Mouse (Mus musculus): ENCODE results near the gene Klhl1. TPM values are rescaled to one million over a fixed set of nuclear protein-coding genes. Genes with fewer than 3 reads are reported as not detected.
A peak's percentile ranks its signal among the peaks of the same experiment; 100 is the strongest.
"Not testable (repeated sequence)": the region's sequence is repeated elsewhere in the genome, so short reads cannot be mapped to it uniquely, and the experiment has no call there.

The Klhl1 gene
- total RNA-seq, 2 experiments from 2014 or later, result 1.4 to 2.2 TPM

DNA sequence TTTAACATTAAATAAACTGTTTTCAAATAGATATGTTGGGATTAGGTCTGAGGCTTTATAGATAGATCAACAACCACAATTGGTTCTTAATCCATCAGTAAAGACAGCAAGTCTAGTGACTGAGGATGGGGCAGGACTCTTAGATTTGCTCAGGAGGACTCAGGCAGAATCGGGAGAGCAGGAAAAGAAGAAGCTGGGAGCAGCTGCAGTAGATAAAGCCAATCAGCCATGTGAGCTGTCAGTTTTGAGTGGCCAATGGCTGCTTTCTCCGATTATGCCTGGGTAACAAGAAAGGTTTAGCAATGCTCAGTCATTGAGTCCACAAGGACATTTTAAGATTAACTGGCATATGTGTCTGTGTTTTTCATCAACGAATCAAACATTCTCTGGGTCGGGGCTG lies 187.8 kb downstream of the Klhl1 start:
- no peak for DNase-seq (ENCODE audit: extremely low spot score in 1 of 2, low spot score in 2 of 2)
- intact Hi-C loops (cut with DNase I), result no loop called here
- no peak for TF ChIP-seq CTCF (IDR thresholded peaks at IDR 0.05)

GRCm38 (mm10) chr14:96217805-96218441 lies 301.0 kb downstream of the Klhl1 start:
- intact Hi-C loops (cut with DNase I), result no loop called here
- no peak for TF ChIP-seq CTCF (IDR thresholded peaks at IDR 0.05)
- DNase-seq (ENCODE audit: extremely low spot score in 1 of 2, low spot score in 2 of 2), result no peak
- H3K27ac ChIP-seq, result no peak overlapping the region
- no peak overlapping the region for H3K4me3 ChIP-seq

More for the DNA sequence above, 187.8 kb downstream of the Klhl1 start:
- H3K4me3 ChIP-seq, result no peak overlapping the region
- no peak overlapping the region for H3K27ac ChIP-seq

DNA sequence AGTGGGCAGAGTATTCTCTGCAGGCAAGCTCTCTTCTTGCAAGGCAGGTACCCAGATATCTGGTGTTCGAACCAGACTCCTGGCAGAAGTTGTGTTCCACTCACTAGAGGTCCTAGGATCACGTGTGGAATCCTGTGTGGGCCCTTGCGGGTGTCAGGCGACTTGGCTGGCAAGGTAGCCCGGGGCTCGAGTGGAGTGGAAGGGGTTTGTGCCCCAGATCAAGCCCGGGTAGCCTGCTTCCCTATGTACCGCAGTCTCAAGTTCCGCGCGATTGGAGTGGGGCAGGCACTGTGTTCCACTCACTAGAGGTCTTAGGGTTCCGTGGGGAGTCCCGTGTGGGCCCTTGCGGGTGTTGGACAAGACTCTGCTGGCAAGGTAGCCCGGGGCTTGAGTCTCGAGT lies 324.1 kb downstream of the Klhl1 start:
- H3K4me3 ChIP-seq; H3K27ac ChIP-seq; intact Hi-C loops (cut with DNase I): not testable (repeated sequence)
- DNase-seq (ENCODE audit: extremely low spot score in 1 of 2, low spot score in 2 of 2), result peak in 1 of 2 experiments; percentile 11

DNA sequence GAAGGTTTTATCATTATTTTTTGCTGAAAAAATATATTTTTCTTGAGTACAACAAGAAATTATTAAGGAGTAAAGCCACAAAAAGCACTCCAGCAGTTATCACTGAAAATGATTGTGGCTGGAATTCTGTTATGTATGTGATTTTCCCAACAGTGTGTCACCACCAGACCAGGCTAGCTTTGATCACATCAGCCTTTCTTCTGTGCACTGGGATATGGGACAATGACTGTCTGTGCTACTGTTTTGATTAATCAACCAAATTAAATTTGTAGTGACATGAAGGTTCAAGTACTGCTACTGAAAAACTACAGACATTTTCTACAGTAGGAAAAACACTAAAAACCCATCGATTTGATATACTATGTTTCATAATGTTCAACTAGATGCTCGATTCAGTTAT lies 344.4 kb downstream of the Klhl1 start:
- no peak for TF ChIP-seq CTCF (IDR thresholded peaks at IDR 0.05)
- intact Hi-C loops (cut with DNase I), result no loop called here
- Histone ChIP-seq H3K4me3 (no peak overlapping the region), H3K27ac (no peak overlapping the region)
- no peak for DNase-seq (ENCODE audit: extremely low spot score in 1 of 2, low spot score in 2 of 2)

DNA sequence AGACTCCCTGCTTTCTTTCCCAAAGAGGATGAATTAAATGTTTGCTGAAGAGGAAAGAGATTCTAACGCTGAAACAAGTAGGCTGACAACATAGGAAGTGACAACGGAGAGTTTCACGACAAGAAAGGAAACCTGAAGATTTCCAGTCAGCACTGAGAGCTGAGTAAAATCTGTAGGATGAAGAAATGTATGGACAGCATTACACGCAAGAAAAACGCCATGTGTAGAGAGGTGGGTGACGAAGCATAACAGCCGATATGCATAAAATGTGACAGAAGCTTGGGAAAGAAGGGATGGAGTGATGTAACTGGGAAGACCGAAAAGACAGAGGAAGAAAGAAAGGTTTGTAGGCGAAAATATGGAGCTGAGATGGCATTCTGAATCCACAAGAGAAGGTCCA lies 375.8 kb downstream of the Klhl1 start:
- intact Hi-C loops (cut with DNase I), result no loop called here
- H3K4me3 ChIP-seq, result peak overlapping the region; percentile 32
- H3K27ac ChIP-seq, result peak overlapping the region; percentile 29; the same call in 1 of the 2 replicates
- TF ChIP-seq CTCF (IDR thresholded peaks at IDR 0.05), result no peak
- no peak for DNase-seq (ENCODE audit: extremely low spot score in 1 of 2, low spot score in 2 of 2)

DNA sequence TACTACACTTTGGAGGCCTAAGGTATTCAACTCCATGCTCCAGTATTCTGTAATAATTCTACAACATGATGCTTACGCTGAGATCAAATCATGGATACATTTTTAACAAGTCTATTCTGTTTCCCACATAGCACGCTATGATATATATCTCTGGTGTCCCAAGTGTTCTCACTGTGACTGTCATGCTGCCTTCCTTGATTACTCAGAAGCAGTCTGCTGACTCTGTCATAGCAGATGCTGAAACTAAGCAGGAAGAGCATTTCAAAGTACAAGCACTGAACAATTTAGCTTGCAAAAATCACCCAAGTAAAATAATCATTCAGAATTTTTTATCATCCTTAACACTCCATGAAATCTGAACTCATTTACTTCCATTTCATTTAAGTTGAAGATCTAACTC lies 378.7 kb downstream of the Klhl1 start:
- intact Hi-C loops (cut with DNase I), result no loop called here
- H3K4me3 ChIP-seq, result no peak overlapping the region
- TF ChIP-seq CTCF (IDR thresholded peaks at IDR 0.05), result no peak
- H3K27ac ChIP-seq, result no peak overlapping the region
- no peak for DNase-seq (ENCODE audit: extremely low spot score in 1 of 2, low spot score in 2 of 2)

DNA sequence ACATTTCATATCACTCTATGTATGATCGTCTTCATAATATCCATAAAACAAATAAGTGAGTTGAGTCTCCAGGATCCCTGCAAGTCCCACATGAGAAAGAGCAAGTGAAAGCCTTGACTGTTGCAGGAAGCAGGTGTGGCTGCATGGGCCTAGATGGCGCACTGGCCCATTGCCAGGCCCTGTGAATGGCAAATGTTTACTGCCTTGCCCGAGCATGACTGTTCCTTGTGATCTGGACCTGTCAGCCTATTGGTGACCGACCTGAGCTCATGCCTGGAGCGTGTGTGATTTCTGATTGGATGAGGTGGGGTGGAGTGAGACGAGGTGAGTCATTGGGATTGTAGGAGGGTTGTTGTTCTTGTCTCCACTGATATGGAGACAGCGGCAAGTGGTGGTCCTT lies 411.5 kb downstream of the Klhl1 start:
- TF ChIP-seq CTCF (IDR thresholded peaks at IDR 0.05), result no peak
- no peak overlapping the region for H3K4me3 ChIP-seq
- no peak for DNase-seq (ENCODE audit: extremely low spot score in 1 of 2, low spot score in 2 of 2)
- no peak overlapping the region for H3K27ac ChIP-seq
- intact Hi-C loops (cut with DNase I), result no loop called here

- no peak overlapping the region for H3K27ac ChIP-seq
- TF ChIP-seq CTCF (IDR thresholded peaks at IDR 0.05), result no peak
- intact Hi-C loops (cut with DNase I), result no loop called here
- no peak overlapping the region for H3K4me3 ChIP-seq
- no peak for DNase-seq (ENCODE audit: extremely low spot score in 1 of 2, low spot score in 2 of 2)
These were observed 437.2 kb downstream of the Klhl1 start for GRCm38 (mm10) chr14:96081681-96082207.

DNA sequence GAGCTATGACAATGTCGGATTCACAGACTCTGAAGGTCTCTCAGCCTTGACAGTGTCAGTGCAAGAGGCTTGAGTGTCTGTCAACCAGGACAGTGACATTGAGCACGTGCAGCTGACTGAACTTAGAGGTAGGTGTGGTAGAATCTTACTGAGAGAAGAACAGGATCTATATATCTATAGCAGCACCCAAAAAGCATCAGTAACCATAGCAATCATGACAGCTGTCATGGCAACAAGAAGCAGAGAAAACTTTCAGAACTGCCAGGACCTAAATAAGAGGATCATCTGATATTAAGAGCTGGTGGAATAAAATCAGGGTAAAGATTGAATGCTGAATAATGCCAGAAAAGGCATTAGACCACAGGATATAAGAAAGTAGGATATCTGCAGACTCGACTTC lies 453.0 kb downstream of the Klhl1 start:
- intact Hi-C loops (cut with DNase I), result no loop called here
- no peak for DNase-seq (ENCODE audit: extremely low spot score in 1 of 2, low spot score in 2 of 2)
- H3K27ac ChIP-seq, result no peak overlapping the region
- no peak overlapping the region for H3K4me3 ChIP-seq
- TF ChIP-seq CTCF (IDR thresholded peaks at IDR 0.05), result no peak

Measured in left cerebral cortex, adult 2 months (tissue).